Mouse (Mus musculus): Measurements from ENCODE around the gene Ube2j2.

Ube2j2 gene

GRCm38 (mm10) chr4:155943534-155944249 lies at the start of gene Ube2j2:
Gene Ube2j2 (plus strand): TSS chr4:155943831.
- peak; percentile 95 for DNase-seq

GRCm38 (mm10) chr4:155894311-155894881 lies 49.2 kb upstream of the Ube2j2 start:
- peak; percentile 90 for DNase-seq

DNA sequence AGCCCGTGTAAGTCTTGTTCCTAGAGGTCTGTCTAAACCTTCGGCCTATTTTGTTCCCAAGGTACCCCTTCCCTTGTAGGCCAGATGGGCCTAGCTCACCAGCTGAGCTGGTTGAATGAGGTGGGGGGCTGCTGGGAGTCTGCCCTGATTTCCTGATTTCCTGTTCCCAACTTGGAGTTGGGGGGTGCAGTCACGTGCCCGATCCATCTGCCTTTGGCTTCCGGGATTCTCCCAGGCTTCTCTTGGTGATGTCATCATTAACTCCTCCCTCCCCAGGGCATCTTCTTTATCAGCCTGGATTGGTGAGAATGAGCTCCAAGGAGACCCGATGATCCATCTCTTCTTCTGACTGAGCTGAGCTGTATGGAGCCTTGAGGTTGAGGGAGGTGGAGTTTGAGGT lies 48.4 kb upstream of the Ube2j2 start:
- peak; percentile 83 for DNase-seq

DNA sequence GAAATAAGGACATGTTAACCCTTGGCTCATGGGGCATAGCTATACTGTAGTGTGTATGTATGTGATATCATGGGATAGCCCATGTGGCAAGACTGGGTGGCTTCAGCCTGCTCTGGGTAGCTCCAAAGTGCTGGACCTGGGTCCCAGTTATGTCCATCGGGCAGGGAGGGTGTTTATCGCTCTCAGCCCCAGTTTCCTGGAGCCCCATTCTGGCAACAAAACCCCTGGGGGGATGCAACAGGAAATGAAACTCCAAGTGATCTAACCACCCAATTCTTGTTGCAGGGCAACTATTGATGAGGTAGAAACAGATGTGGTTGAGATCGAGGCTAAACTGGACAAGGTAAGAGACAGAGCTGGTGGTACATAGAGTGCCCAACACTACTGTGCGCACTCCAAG lies 47.8 kb upstream of the Ube2j2 start:
- DNase-seq, result no peak

DNA sequence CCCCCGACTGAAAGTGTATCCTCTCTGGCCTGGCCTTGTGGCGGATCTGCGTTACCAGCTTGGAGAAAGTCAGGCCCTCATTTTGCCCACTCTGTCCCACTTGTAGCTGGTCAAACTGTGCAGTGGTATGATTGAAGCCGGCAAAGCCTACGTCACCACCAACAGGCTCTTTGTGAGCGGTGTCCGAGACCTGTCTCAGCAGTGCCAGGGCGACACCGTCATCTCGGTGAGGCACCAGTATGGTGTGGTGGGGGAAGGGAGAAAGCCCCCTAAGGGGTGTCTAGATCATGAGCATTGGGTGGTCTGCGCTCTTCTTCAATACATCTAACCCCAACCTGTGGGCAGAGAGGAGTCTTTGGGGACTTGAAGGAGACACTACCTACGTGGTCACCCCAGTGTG lies 47.2 kb upstream of the Ube2j2 start:
- DNase-seq, result no peak

- no peak for DNase-seq
Observed at GRCm38 (mm10) chr4:155898318-155898717, 45.3 kb upstream of the Ube2j2 start.

- DNase-seq, result no peak
Observed at GRCm38 (mm10) chr4:155899355-155899754, 44.3 kb upstream of the Ube2j2 start.

GRCm38 (mm10) chr4:155901205-155901604 lies 42.4 kb upstream of the Ube2j2 start:
- peak; percentile 71 for DNase-seq

DNA sequence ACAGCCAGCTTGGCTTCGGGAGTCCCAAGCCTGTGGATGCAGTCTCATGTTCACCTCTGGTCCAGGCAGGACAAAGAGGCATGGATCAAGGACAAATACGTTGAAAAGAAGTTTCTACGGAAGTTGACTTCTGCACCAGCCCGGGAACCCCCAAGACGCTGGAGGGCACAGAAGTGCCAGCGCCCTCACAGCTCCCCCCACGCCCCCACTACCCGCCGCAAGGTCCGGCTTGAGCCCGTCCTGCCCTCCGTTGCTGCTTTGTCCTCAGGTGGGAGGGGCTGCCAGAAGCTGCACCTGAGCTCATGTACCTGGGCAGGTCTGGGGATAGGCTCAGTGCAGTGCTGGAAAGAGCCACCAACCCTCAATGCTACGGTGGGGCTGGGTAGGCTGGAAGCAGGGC lies 40.4 kb upstream of the Ube2j2 start:
- DNase-seq, result no peak

GRCm38 (mm10) chr4:155904318-155905102 lies 39.1 kb upstream of the Ube2j2 start:
- no peak for DNase-seq

DNA sequence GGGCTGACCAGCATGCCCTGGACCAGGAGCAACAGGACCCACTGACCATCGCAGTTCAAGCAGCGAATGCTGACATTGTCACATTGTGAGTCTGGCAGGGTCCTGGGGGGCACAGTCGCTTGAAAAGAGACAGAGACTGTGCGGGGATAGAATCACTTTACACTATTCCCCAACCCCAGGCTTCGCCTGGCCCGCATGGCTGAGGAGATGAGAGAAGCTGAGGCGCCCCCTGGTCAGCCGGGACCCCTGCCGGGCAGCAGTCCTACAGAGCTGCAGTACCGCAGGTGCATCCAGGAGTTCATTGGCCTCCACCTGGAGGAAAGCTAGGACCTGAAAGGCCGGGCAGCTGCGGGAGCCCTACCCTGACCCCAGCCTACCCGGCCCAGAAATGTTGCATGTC lies 38.0 kb upstream of the Ube2j2 start:
- no peak for DNase-seq

- no peak for DNase-seq
Observed at GRCm38 (mm10) chr4:155906125-155906524, 37.5 kb upstream of the Ube2j2 start.

- DNase-seq, result no peak
Observed at GRCm38 (mm10) chr4:155907003-155907402, 36.6 kb upstream of the Ube2j2 start.

DNA sequence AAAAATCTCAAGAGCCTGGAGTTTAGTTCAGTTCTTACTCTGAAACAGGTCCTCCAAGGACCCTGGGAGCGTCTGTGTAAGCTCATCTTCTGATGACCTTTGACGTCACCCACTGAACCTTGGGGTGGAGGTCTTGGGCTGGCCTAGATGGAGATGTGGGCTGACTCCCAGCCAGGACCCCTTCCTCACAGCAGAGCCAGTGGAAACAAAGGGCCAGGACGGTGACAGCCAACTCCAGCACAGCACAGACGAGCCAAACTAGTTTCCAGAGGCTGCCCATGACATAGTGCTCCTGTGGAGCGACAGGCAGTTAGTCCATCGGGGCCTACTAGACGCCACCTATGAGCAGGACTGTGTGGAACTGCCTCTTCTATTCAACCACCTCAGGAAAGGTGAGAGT lies 35.4 kb upstream of the Ube2j2 start:
- no peak for DNase-seq

DNA sequence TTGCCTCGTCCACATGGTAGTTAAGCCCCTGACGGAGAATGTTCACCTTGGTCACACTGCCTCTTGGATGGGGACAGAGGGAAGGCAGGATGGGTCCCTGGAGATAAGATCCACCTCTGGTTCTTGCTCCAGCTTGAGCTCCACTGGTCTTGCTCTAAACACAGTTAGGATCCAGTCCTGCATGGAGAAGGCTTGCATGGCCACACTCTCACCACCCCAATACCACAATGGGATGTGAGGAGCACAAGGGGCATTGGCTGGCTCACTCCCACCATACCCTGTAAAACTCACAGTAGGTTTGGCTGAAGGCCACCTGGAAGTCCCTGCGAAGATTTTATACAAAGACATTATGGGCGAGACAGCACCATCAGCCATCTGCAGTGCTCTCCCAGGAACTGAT lies 34.9 kb upstream of the Ube2j2 start:
- no peak for DNase-seq

GRCm38 (mm10) chr4:155932031-155932430 lies 11.6 kb upstream of the Ube2j2 start:
- DNase-seq, result no peak

GRCm38 (mm10) chr4:155943049-155943452 lies 580 bp upstream of the Ube2j2 start:
- peak; percentile 34 for DNase-seq

DNA sequence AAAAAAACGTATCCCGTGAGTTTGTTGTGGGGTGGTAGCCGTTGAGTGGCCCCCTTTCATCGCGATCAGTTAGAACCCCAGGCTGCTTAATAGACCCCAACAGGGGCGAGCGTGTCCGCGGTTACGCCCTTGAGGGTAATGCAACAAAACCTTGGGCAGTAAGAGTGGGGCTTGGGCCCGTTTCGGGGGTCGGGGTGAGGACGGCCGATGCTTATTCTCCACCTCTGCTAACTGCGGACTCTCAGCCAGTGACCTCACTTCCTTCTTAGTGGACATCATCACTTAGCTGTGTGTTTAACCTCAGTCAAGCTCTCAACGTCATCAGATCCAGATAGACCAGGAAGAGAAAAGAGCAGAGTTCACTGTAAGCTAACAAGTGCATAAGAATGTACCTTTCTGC lies 640 bp downstream of the Ube2j2 start:
- peak; percentile 27 for DNase-seq

DNA sequence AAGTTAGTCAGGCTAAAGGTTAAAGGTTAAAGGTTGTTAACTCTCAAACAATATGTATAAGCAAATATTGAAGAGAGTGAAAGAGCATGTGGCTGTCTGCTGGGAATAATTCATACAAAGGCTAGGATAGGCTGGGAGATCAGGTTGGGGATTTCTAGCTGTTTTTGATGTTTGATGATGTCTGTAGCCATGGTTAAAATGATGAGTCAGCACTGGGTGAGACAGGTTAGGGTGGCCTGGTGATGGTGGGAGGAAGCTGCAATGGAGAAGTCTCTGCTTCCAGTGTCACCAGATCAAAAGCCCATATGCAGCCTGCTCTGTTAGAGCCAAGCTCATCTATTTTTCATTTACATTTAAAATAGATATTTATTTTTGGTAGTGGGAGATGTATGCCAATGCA lies 3.5 kb downstream of the Ube2j2 start:
- no peak for DNase-seq

DNA sequence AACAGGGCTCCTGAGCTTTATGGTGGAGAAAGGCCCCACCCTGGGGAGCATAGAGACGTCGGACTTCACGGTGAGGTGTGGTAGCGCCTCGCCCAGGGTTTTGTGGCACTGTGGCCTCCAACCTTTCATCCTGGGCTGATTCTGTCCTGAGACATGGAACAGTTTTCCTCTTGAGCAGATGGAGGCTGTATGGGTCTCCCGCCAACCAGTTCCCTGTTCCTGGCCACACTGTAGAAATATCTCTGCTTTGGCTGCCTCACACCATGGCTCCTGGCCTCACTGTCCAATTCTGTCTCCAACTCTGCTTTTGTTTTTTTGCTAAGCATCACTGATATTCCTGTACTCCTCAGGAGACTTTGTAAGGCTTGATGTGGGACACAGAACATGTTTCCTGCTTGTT lies 11.9 kb downstream of the Ube2j2 start:
- DNase-seq, result no peak

GRCm38 (mm10) chr4:155959275-155959674 lies 15.6 kb downstream of the Ube2j2 start:
- DNase-seq, result peak; percentile 90

DNA sequence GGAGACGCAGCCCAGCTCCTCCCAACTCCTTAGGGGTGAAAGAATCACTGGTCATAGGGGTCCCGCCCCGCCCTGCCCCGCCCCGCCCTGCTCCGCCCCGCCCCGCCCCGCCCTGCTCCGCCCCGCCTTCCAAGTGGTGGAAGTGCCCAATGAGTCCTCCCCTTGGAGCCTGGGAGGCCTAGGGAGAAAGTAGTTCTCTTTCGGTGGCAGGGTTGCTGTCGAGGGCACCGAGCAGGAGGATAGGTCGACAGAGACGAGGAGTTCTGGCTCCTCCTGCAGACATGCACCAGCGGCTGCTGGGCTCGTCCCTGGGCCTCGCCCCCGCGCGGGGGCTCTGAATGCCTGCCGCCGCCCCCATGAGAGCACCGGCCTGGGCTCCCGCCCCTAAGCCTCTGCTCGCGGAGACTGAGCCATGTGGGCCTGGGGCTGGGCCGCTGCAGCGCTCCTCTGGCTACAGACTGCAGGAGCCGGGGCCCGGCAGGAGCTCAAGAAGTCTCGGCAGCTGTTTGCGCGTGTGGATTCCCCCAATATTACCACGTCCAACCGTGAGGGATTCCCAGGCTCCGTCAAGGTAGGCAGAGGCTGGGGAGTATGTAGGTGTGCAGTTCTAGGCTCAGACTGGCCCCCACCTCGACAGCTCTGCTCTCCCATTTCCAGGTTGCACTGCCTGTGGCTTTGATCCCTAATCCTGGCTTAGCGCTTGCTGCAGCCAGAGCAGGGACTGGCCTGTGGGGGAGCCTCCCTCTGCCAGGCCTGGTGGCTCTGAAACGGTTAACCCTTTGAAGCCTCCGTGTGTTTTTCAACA lies 18.7 kb downstream of the Ube2j2 start, which contains the start of gene C1qtnf12:
Gene C1qtnf12, plus strand, starts transcription at position 152 of the 805 bp plus-strand sequence.
- DNase-seq, result peak; percentile 41

DNA sequence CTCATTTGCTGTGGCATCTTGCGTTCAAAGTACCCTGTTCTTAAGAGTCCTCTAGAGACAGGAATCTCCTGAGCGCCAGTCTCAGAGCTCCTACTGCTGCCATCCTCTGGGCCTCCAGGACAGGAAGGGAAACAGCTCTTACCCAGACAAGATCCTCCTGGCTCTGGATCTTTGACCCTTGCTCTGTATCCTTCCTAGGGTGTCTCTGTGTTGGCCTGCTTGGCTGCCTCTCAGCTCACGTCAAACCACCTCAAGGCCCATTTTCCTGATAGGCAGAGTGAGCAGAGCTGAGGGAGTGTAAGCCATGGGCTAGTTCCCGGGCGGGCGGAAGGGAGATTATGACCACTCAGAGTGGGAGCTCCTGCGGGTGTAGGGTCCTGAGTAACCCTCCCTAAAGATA lies 19.5 kb downstream of the Ube2j2 start:
- no peak for DNase-seq
